Mouse (Mus musculus) large intestine, adult 2 months (tissue): ENCODE measurements around the gene Atp6v1c2. TPM values are rescaled to one million over a fixed set of nuclear protein-coding genes. Genes with fewer than 3 reads are reported as not detected.

ENCODE experiments used
- DNase-seq: peaks from one replicate; pipeline ENCODE4 v3.0.0-alpha.2; 2012; ENCODE audit warnings: low read depth, low spot score
- WGBS: fragments of 180-500 bp; shearing (Covaris S2); methylation state at CpG from one replicate; pipeline ENCODE4 v1.1.7; 2018; 5-methylcytosine and 5-hydroxymethylcytosine counted together
- polyA plus RNA-seq: library from polyadenylated mRNA; depleted of rRNA; stranded (reverse); fragments of >200 nt; gene quantifications from 2 replicates; pipeline ENCODE4 v1.2.3, GENCODE M21; 2012; rRNA removed

The Atp6v1c2 gene
- 0.10 TPM in 1 of 2 replicates, not detected in the other for polyA plus RNA-seq

- no peak for DNase-seq
- 48% methylated on average over 3 of the region's 3 CpGs for WGBS
These were observed at the start of gene Atp6v1c2 for GRCm38 (mm10) chr12:17329259-17329658. TSS of gene Atp6v1c2 (minus strand) at chr12:17329359.

- WGBS = 86% methylated on average over 6 of the region's 6 CpGs
- no peak for DNase-seq
These were observed 47.4 kb upstream of the Atp6v1c2 start for GRCm38 (mm10) chr12:17376521-17376920.

- no peak for DNase-seq
- WGBS = 85% methylated on average over 4 of the region's 4 CpGs
These were observed 46.1 kb upstream of the Atp6v1c2 start for GRCm38 (mm10) chr12:17375243-17375642.

GRCm38 (mm10) chr12:17373470-17373975, 44.4 kb upstream of the Atp6v1c2 start:
- 94% methylated on average over 5 of the region's 5 CpGs for WGBS
- DNase-seq = no peak

- DNase-seq = no peak
- WGBS = 86% methylated on average over 3 of the region's 3 CpGs
These were observed 43.5 kb upstream of the Atp6v1c2 start for GRCm38 (mm10) chr12:17372696-17373095.

GRCm38 (mm10) chr12:17371589-17372235, 42.6 kb upstream of the Atp6v1c2 start:
- 91% methylated on average over 8 of the region's 8 CpGs for WGBS
- DNase-seq = no peak

GRCm38 (mm10) chr12:17369551-17370325, 40.6 kb upstream of the Atp6v1c2 start:
- no peak for DNase-seq
- WGBS = 92% methylated on average over 7 of the region's 7 CpGs

- no peak for DNase-seq
- WGBS = 96% methylated on average over 3 of the region's 3 CpGs
These were observed 40.0 kb upstream of the Atp6v1c2 start for GRCm38 (mm10) chr12:17369111-17369510.

GRCm38 (mm10) chr12:17366981-17367380, 37.8 kb upstream of the Atp6v1c2 start:
- 71% methylated on average over 5 of the region's 5 CpGs for WGBS
- no peak for DNase-seq

- whole genome bisulfite sequencing = 82% methylated on average over 5 of the region's 5 CpGs
- no peak for DNase-seq
These were observed 33.2 kb upstream of the Atp6v1c2 start for GRCm38 (mm10) chr12:17362316-17362715.

GRCm38 (mm10) chr12:17360650-17361049, 31.5 kb upstream of the Atp6v1c2 start:
- DNase-seq = no peak
- WGBS = 81% methylated on average over 4 of the region's 4 CpGs

GRCm38 (mm10) chr12:17360104-17360503, 30.9 kb upstream of the Atp6v1c2 start:
- no peak for DNase-seq
- WGBS = 84% methylated on average over 9 of the region's 9 CpGs

GRCm38 (mm10) chr12:17358981-17359380, 29.8 kb upstream of the Atp6v1c2 start:
- DNase-seq = no peak
- 85% methylated on average over 9 of the region's 9 CpGs for WGBS

GRCm38 (mm10) chr12:17357795-17358194, 28.6 kb upstream of the Atp6v1c2 start:
- 82% methylated on average over 5 of the region's 5 CpGs for WGBS
- DNase-seq = no peak

GRCm38 (mm10) chr12:17356853-17357252, 27.7 kb upstream of the Atp6v1c2 start:
- WGBS = 88% methylated on average over 4 of the region's 4 CpGs
- no peak for DNase-seq

- no peak for DNase-seq
These were observed 20.9 kb upstream of the Atp6v1c2 start for GRCm38 (mm10) chr12:17350106-17350505.

- WGBS = under 1% methylated on average over 42 of the region's 42 CpGs
- peak; percentile 65 for DNase-seq
These were observed 19.2 kb upstream of the Atp6v1c2 start, which contains the start of gene Nol10 for GRCm38 (mm10) chr12:17348048-17349036. TSS of gene Nol10 (plus strand) at chr12:17348458.

- WGBS = 33% methylated on average over 11 of the region's 11 CpGs
- DNase-seq = no peak
These were observed 18.3 kb upstream of the Atp6v1c2 start for GRCm38 (mm10) chr12:17347327-17348047.
